Mouse (Mus musculus) midbrain, embryonic 11.5 days (tissue): ENCODE measurements around the gene Mmaa. TPM values are rescaled to one million over a fixed set of nuclear protein-coding genes. Genes with fewer than 3 reads are reported as not detected.
A peak's percentile ranks its signal among the peaks of the same experiment; 100 is the strongest.

ENCODE experiments used
- ATAC-seq: fragments of 200-750 bp; cut with Nextera tagmentation; 2 replicates; pipeline ENCODE4 v1.8.0; 2017; ENCODE audit warnings: moderate TSS enrichment, moderate library complexity; ENCODE audit not compliant: low FRiP score
- DNase-seq: peaks from one replicate; pipeline ENCODE4 v3.0.0; 2015; ENCODE audit warnings: low spot score; ENCODE audit errors: missing footprints
- H3K27ac ChIP-seq: fragments of 300-500 bp; sonication (generic); 2 replicates; pipeline ENCODE4 v1.5.1; 2014; ENCODE audit warnings: low read depth, low read length
- H3K27me3 ChIP-seq: fragments of 300-500 bp; sonication (generic); 2 replicates; pipeline ENCODE4 v1.6.1; 2014; ENCODE audit warnings: mild to moderate bottlenecking, low read length, moderate library complexity, mixed read lengths; ENCODE audit not compliant: control insufficient read depth, insufficient read depth
- H3K36me3 ChIP-seq: fragments of 300-500 bp; sonication (generic); 2 replicates; pipeline ENCODE4 v1.6.1; 2014; ENCODE audit warnings: mild to moderate bottlenecking, low read length, moderate library complexity, mixed read lengths; ENCODE audit not compliant: control insufficient read depth, insufficient read depth
- H3K4me1 ChIP-seq: fragments of 300-500 bp; sonication (generic); 2 replicates; pipeline ENCODE4 v1.6.1; 2014; ENCODE audit warnings: low read length; ENCODE audit not compliant: control insufficient read depth, insufficient read depth
- H3K4me2 ChIP-seq: fragments of 300-500 bp; sonication (generic); 2 replicates; pipeline ENCODE4 v1.6.1; 2014; ENCODE audit warnings: mild to moderate bottlenecking, moderate library complexity
- H3K4me3 ChIP-seq: fragments of 300-500 bp; sonication (generic); 2 replicates; pipeline ENCODE4 v1.5.1; 2014; ENCODE audit warnings: low read depth, low read length
- H3K9ac ChIP-seq: fragments of 300-500 bp; sonication (generic); 2 replicates; pipeline ENCODE4 v1.6.1; 2014; ENCODE audit warnings: low read length
- H3K9me3 ChIP-seq: fragments of 300-500 bp; sonication (generic); 2 replicates; pipeline ENCODE4 v1.6.1; 2016; ENCODE audit warnings: low read length; ENCODE audit not compliant: control insufficient read depth
- WGBS: fragments of 180-500 bp; shearing (Covaris S2); extraction: QIAGEN DNeasy Blood & Tissue Kit; methylation state at CpG from one replicate; pipeline ENCODE4 v1.1.7; 2014; 5-methylcytosine and 5-hydroxymethylcytosine counted together
- polyA plus RNA-seq: library from polyadenylated mRNA; unstranded; fragments of >200 nt; fragmentation: Nextera tagmentation; extraction: Ambion mirVana; gene quantifications from 2 replicates; pipeline ENCODE4 v1.2.1, GENCODE M21; 2014

The Mmaa gene
- polyA plus RNA-seq, 1 experiment from 2014 or later = 10.4 TPM

GRCm38 (mm10) chr8:79295276-79296105 lies 754 bp upstream of the Mmaa start:
- no peak for ATAC-seq
- 15% methylated on average over 18 of the region's 18 CpGs for WGBS
- Histone ChIP-seq H3K27me3 (no peaks in the 10 kb centered on the region), H3K4me2 (peak overlapping the region; percentile 89), H3K4me3 (peak overlapping the region; percentile 56), H3K9ac (peak overlapping the region; percentile 80), H3K36me3 (no peaks in the 10 kb centered on the region), H3K9me3 (no peaks in the 10 kb centered on the region), H3K4me1 (peaks cover 12% of the 10 kb centered on the region), H3K27ac (peak overlapping the region; percentile 92)
- peak; percentile 82 for DNase-seq

- H3K27me3 ChIP-seq = no peaks in the 10 kb centered on the region
- H3K9ac ChIP-seq = peak overlapping the region; percentile 38
- H3K9me3 ChIP-seq = no peaks in the 10 kb centered on the region
- peak overlapping the region; percentile 9; the same call in 1 of the 2 replicates for H3K4me3 ChIP-seq
- ATAC-seq (no peak), DNase-seq (peak; percentile 85)
- no peaks in the 10 kb centered on the region for H3K36me3 ChIP-seq
- peaks cover 12% of the 10 kb centered on the region for H3K4me1 ChIP-seq
- no peak overlapping the region for H3K27ac ChIP-seq
- 62% methylated on average over 3 of the region's 3 CpGs for WGBS
- H3K4me2 ChIP-seq = peak overlapping the region; percentile 89
Observed at GRCm38 (mm10) chr8:79293841-79294240, 896 bp downstream of the Mmaa start.

- 87% methylated on average over 3 of the region's 3 CpGs for WGBS
- Histone ChIP-seq H3K4me1 (peaks cover 12% of the 10 kb centered on the region), H3K9me3 (no peaks in the 10 kb centered on the region), H3K27me3 (no peaks in the 10 kb centered on the region), H3K4me2 (no peak overlapping the region), H3K4me3 (no peak overlapping the region), H3K27ac (no peak overlapping the region), H3K36me3 (no peaks in the 10 kb centered on the region), H3K9ac (0 out of 2 replicates have a peak overlapping the region, but pooled peaks have one; percentile 21)
- ATAC-seq (no peak), DNase-seq (peak; percentile 23)
Observed at GRCm38 (mm10) chr8:79292712-79293264, 1.9 kb downstream of the Mmaa start.

GRCm38 (mm10) chr8:79289592-79289991 lies 5.1 kb downstream of the Mmaa start:
- H3K36me3 ChIP-seq = no peaks in the 10 kb centered on the region
- H3K9ac ChIP-seq = no peak overlapping the region
- no peak for ATAC-seq
- no peaks in the 10 kb centered on the region for H3K27me3 ChIP-seq
- H3K4me2 ChIP-seq = no peak overlapping the region
- no peak overlapping the region for H3K27ac ChIP-seq
- 88% methylated on average over 5 of the region's 5 CpGs for WGBS
- H3K4me3 ChIP-seq = no peak overlapping the region
- peaks cover 6% of the 10 kb centered on the region for H3K4me1 ChIP-seq
- no peaks in the 10 kb centered on the region for H3K9me3 ChIP-seq
- DNase-seq = peak; percentile 14

GRCm38 (mm10) chr8:79288681-79289080 lies 6.1 kb downstream of the Mmaa start:
- no peak for ATAC-seq

GRCm38 (mm10) chr8:79288250-79288649 lies 6.5 kb downstream of the Mmaa start:
- ATAC-seq (no peak), DNase-seq (no peak)
- H3K27ac ChIP-seq = no peak overlapping the region
- H3K9me3 ChIP-seq = no peaks in the 10 kb centered on the region
- H3K4me3 ChIP-seq = no peak overlapping the region
- peaks cover 2% of the 10 kb centered on the region for H3K4me1 ChIP-seq
- H3K27me3 ChIP-seq = no peaks in the 10 kb centered on the region
- no peak overlapping the region for H3K4me2 ChIP-seq
- no peak overlapping the region for H3K9ac ChIP-seq
- WGBS = 87% methylated on average over 4 of the region's 4 CpGs
- no peaks in the 10 kb centered on the region for H3K36me3 ChIP-seq

More at GRCm38 (mm10) chr8:79288681-79289080, 6.1 kb downstream of the Mmaa start:
- peak; percentile 57 for DNase-seq
- no peaks in the 10 kb centered on the region for H3K36me3 ChIP-seq
- no peak overlapping the region for H3K4me2 ChIP-seq
- H3K9ac ChIP-seq = no peak overlapping the region
- H3K4me1 ChIP-seq = peaks cover 4% of the 10 kb centered on the region
- H3K27me3 ChIP-seq = no peaks in the 10 kb centered on the region
- H3K9me3 ChIP-seq = no peaks in the 10 kb centered on the region
- 73% methylated on average over 2 of the region's 2 CpGs for WGBS
- H3K27ac ChIP-seq = no peak overlapping the region
- no peak overlapping the region for H3K4me3 ChIP-seq

GRCm38 (mm10) chr8:79286424-79286823 lies 8.3 kb downstream of the Mmaa start:
- 92% methylated on average over 3 of the region's 3 CpGs for WGBS
- H3K9ac ChIP-seq = no peak overlapping the region
- no peaks in the 10 kb centered on the region for H3K36me3 ChIP-seq
- H3K4me1 ChIP-seq = no peaks in the 10 kb centered on the region
- no peak overlapping the region for H3K27ac ChIP-seq
- DNase-seq = no peak
- H3K27me3 ChIP-seq = no peaks in the 10 kb centered on the region
- no peak overlapping the region for H3K4me3 ChIP-seq
- no peak overlapping the region for H3K4me2 ChIP-seq
- H3K9me3 ChIP-seq = no peaks in the 10 kb centered on the region
- ATAC-seq = no peak

DNA sequence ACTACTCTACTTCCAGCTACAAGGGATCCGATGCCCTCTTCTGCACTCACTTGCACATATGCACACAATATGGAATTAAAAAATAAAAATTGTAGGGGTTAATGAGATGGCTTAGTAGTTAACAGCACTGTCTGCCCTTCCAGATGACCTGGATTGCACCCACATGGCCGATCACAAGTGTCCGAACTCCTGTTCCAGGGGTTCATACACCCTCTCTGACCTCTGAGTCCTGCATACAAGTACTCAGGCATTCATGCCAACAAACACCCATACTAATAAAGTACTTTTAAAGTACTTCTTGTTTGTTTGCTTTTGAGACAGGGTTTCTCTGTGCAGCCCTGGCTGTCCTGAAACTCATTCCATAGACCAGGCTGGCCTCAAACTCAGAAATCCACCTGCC lies 10.1 kb downstream of the Mmaa start:
- Histone ChIP-seq H3K27me3 (no peaks in the 10 kb centered on the region), H3K27ac (no peak overlapping the region), H3K4me3 (no peak overlapping the region), H3K9ac (no peak overlapping the region), H3K9me3 (no peaks in the 10 kb centered on the region), H3K4me1 (no peaks in the 10 kb centered on the region), H3K36me3 (no peaks in the 10 kb centered on the region), H3K4me2 (no peak overlapping the region)
- DNase-seq = no peak
- WGBS = 90% methylated on average over 3 of the region's 3 CpGs
- no peak for ATAC-seq

- Histone ChIP-seq H3K4me1 (no peaks in the 10 kb centered on the region), H3K9me3 (no peaks in the 10 kb centered on the region), H3K27ac (no peak overlapping the region), H3K27me3 (no peaks in the 10 kb centered on the region), H3K9ac (no peak overlapping the region), H3K36me3 (no peaks in the 10 kb centered on the region), H3K4me2 (no peak overlapping the region), H3K4me3 (no peak overlapping the region)
- 91% methylated on average over 6 of the region's 6 CpGs for WGBS
- no peak for ATAC-seq
- no peak for DNase-seq
Observed at GRCm38 (mm10) chr8:79281376-79281890, 13.3 kb downstream of the Mmaa start.
